Mouse (Mus musculus) heart, embryonic 16.5 days (tissue): ENCODE data around the gene Ablim2. TPM values are rescaled to one million over a fixed set of nuclear protein-coding genes. Genes with fewer than 3 reads are reported as not detected.

ENCODE experiments used
- ATAC-seq: fragments of 200-750 bp; cut with Nextera tagmentation; replicated peaks from 2 replicates; pipeline ENCODE4 v1.8.0; 2017; ENCODE audit warnings: moderate number of reproducible peaks; ENCODE audit not compliant: insufficient read depth, low FRiP score; ENCODE audit errors: extremely low read depth
- H3K27ac ChIP-seq: fragments of 300-500 bp; sonication (generic); 2 replicates; pipeline ENCODE4 v1.5.1; 2014; ENCODE audit warnings: mild to moderate bottlenecking, low read length, control low read depth, moderate library complexity
- H3K27me3 ChIP-seq: fragments of 300-500 bp; sonication (generic); 2 replicates; pipeline ENCODE4 v1.6.1; 2014; ENCODE audit warnings: low read length, mixed read lengths; ENCODE audit not compliant: control insufficient read depth, insufficient read depth
- H3K36me3 ChIP-seq: fragments of 300-500 bp; sonication (generic); 2 replicates; pipeline ENCODE4 v1.6.1; 2014; ENCODE audit not compliant: control insufficient read depth, insufficient read depth
- H3K4me1 ChIP-seq: fragments of 300-500 bp; sonication (generic); 2 replicates; pipeline ENCODE4 v1.6.1; 2014; ENCODE audit warnings: low read length, mixed read lengths; ENCODE audit not compliant: control insufficient read depth, insufficient read depth
- H3K4me2 ChIP-seq: fragments of 300-500 bp; sonication (generic); 2 replicates; pipeline ENCODE4 v1.6.1; 2014; ENCODE audit warnings: low read depth, mild to moderate bottlenecking, control low read depth, low read length
- H3K4me3 ChIP-seq: fragments of 300-500 bp; sonication (generic); 2 replicates; pipeline ENCODE4 v1.5.1; 2014; ENCODE audit warnings: mild to moderate bottlenecking, control low read depth, low read length
- H3K9ac ChIP-seq: fragments of 300-500 bp; sonication (generic); 2 replicates; pipeline ENCODE4 v1.6.1; 2014; ENCODE audit warnings: low read length, control low read depth
- H3K9me3 ChIP-seq: fragments of 300-500 bp; sonication (generic); replicated peaks from 2 replicates; pipeline ENCODE4 v1.6.1; 2016; ENCODE audit warnings: low read length; ENCODE audit not compliant: control insufficient read depth
- WGBS: fragments of 180-500 bp; shearing (Covaris S2); extraction: QIAGEN DNeasy Blood & Tissue Kit; methylation state at CpG from one replicate; pipeline ENCODE4 v1.1.7; 2014; 5-methylcytosine and 5-hydroxymethylcytosine counted together
- polyA plus RNA-seq: library from polyadenylated mRNA; unstranded; fragments of >200 nt; fragmentation: Nextera tagmentation; extraction: Ambion mirVana; gene quantifications from 2 replicates; pipeline ENCODE4 v1.2.1, GENCODE M21; 2015

Ablim2 gene
- polyA plus RNA-seq, 1 experiment from 2014 or later = 7.3 TPM

- Histone ChIP-seq H3K4me1 (peaks cover 24% of the 10 kb centered on the region), H3K36me3 (no peaks in the 10 kb centered on the region), H3K4me2 (no peak overlapping the region), H3K4me3 (no peak overlapping the region), H3K27me3 (no peaks in the 10 kb centered on the region), H3K9me3 (no peaks in the 10 kb centered on the region), H3K9ac (no peak overlapping the region), H3K27ac (no peak overlapping the region)
- ATAC-seq = no peak
- whole genome bisulfite sequencing = 84% methylated on average over 1 of the region's 1 CpGs
Observed at GRCm38 (mm10) chr5:35719880-35720279, 37.8 kb upstream of the Ablim2 start.

GRCm38 (mm10) chr5:35721933-35722332 lies 35.7 kb upstream of the Ablim2 start:
- no peaks in the 10 kb centered on the region for H3K9me3 ChIP-seq
- peaks cover 24% of the 10 kb centered on the region for H3K4me1 ChIP-seq
- WGBS = 90% methylated on average over 2 of the region's 2 CpGs

GRCm38 (mm10) chr5:35722654-35723053 lies 35.0 kb upstream of the Ablim2 start:
- 9% methylated on average over 2 of the region's 2 CpGs for WGBS
- H3K27me3 ChIP-seq = no peaks in the 10 kb centered on the region
- peak overlapping the region; percentile 57 for H3K27ac ChIP-seq
- no peak overlapping the region for H3K4me2 ChIP-seq
- no peaks in the 10 kb centered on the region for H3K9me3 ChIP-seq
- peak; percentile 51 for ATAC-seq
- H3K36me3 ChIP-seq = no peaks in the 10 kb centered on the region
- peak overlapping the region; percentile 49 for H3K9ac ChIP-seq
- H3K4me3 ChIP-seq = no peak overlapping the region
- H3K4me1 ChIP-seq = peaks cover 24% of the 10 kb centered on the region

More at GRCm38 (mm10) chr5:35721933-35722332, 35.7 kb upstream of the Ablim2 start:
- Histone ChIP-seq H3K4me3 (no peak overlapping the region), H3K27ac (no peak overlapping the region), H3K36me3 (no peaks in the 10 kb centered on the region), H3K4me2 (no peak overlapping the region), H3K27me3 (no peaks in the 10 kb centered on the region), H3K9ac (no peak overlapping the region)
- ATAC-seq = no peak

- Histone ChIP-seq H3K4me2 (no peak overlapping the region), H3K9ac (no peak overlapping the region), H3K36me3 (no peaks in the 10 kb centered on the region), H3K9me3 (no peaks in the 10 kb centered on the region), H3K4me3 (no peak overlapping the region), H3K27ac (no peak overlapping the region), H3K4me1 (peaks cover 30% of the 10 kb centered on the region), H3K27me3 (no peaks in the 10 kb centered on the region)
- no peak for ATAC-seq
- WGBS = 73% methylated on average over 5 of the region's 5 CpGs
Observed at GRCm38 (mm10) chr5:35723900-35724299, 33.8 kb upstream of the Ablim2 start.

GRCm38 (mm10) chr5:35725840-35726239 lies 31.8 kb upstream of the Ablim2 start:
- ATAC-seq = no peak
- peaks cover 25% of the 10 kb centered on the region for H3K4me1 ChIP-seq

GRCm38 (mm10) chr5:35727447-35727846 lies 30.2 kb upstream of the Ablim2 start:
- peak overlapping the region; percentile 49 for H3K4me2 ChIP-seq
- no peak overlapping the region for H3K27ac ChIP-seq
- no peaks in the 10 kb centered on the region for H3K27me3 ChIP-seq
- ATAC-seq = no peak
- H3K4me3 ChIP-seq = peak overlapping the region; percentile 45
- no peaks in the 10 kb centered on the region for H3K36me3 ChIP-seq
- peaks cover 24% of the 10 kb centered on the region for H3K4me1 ChIP-seq
- 86% methylated on average over 5 of the region's 5 CpGs for whole genome bisulfite sequencing
- 0 out of 2 replicates have a peak overlapping the region, but pooled peaks have one; percentile 34 for H3K9ac ChIP-seq
- H3K9me3 ChIP-seq = no peaks in the 10 kb centered on the region

More at GRCm38 (mm10) chr5:35725840-35726239, 31.8 kb upstream of the Ablim2 start:
- H3K27me3 ChIP-seq = no peaks in the 10 kb centered on the region
- H3K9me3 ChIP-seq = no peaks in the 10 kb centered on the region
- 78% methylated on average over 3 of the region's 3 CpGs for WGBS
- H3K4me3 ChIP-seq = no peak overlapping the region
- H3K4me2 ChIP-seq = no peak overlapping the region
- H3K27ac ChIP-seq = no peak overlapping the region
- no peaks in the 10 kb centered on the region for H3K36me3 ChIP-seq
- no peak overlapping the region for H3K9ac ChIP-seq

GRCm38 (mm10) chr5:35728344-35728956 lies 29.2 kb upstream of the Ablim2 start:
- Histone ChIP-seq H3K4me1 (peaks cover 16% of the 10 kb centered on the region), H3K27ac (peak overlapping the region; percentile 89), H3K4me3 (peak overlapping the region; percentile 45), H3K36me3 (no peaks in the 10 kb centered on the region), H3K9me3 (no peaks in the 10 kb centered on the region), H3K9ac (peak overlapping the region; percentile 66), H3K27me3 (no peaks in the 10 kb centered on the region), H3K4me2 (peak overlapping the region; percentile 49)
- ATAC-seq = no peak
- WGBS = 53% methylated on average over 12 of the region's 12 CpGs

- peaks cover 19% of the 10 kb centered on the region for H3K4me1 ChIP-seq
- peak overlapping the region; percentile 49 for H3K4me2 ChIP-seq
- H3K4me3 ChIP-seq = peak overlapping the region; percentile 45
- H3K9ac ChIP-seq = peak overlapping the region; percentile 66
- peak; percentile 75 for ATAC-seq
- H3K27ac ChIP-seq = peak overlapping the region; percentile 89
- H3K36me3 ChIP-seq = no peaks in the 10 kb centered on the region
- no peaks in the 10 kb centered on the region for H3K27me3 ChIP-seq
- H3K9me3 ChIP-seq = no peaks in the 10 kb centered on the region
- WGBS = 37% methylated on average over 11 of the region's 11 CpGs
Observed at GRCm38 (mm10) chr5:35728957-35729460, 28.7 kb upstream of the Ablim2 start.

- WGBS = 69% methylated on average over 3 of the region's 3 CpGs
- peak overlapping the region; percentile 89 for H3K27ac ChIP-seq
- no peaks in the 10 kb centered on the region for H3K9me3 ChIP-seq
- peaks cover 19% of the 10 kb centered on the region for H3K4me1 ChIP-seq
- H3K27me3 ChIP-seq = no peaks in the 10 kb centered on the region
- H3K4me2 ChIP-seq = peak overlapping the region; percentile 49; the same call in 1 of the 2 replicates
- H3K36me3 ChIP-seq = no peaks in the 10 kb centered on the region
- H3K4me3 ChIP-seq = no peak overlapping the region
- ATAC-seq = peak; percentile 61; the same call in 1 of the 2 replicates
- no peak overlapping the region for H3K9ac ChIP-seq
Observed at GRCm38 (mm10) chr5:35729844-35730243, 27.8 kb upstream of the Ablim2 start.
